19 mouse cellular contexts compared by ENCODE assay signal in genomic region chr4:124746577-124746976, GRCm38 (mm10).
"Had no signal": no experiment of that assay in that cellular context is flagged by ENCODE, and none has a peak within 500 bp of the region (broad histone marks: within the 10 kb centered on the region; RNA-seq: fewer than 3 reads in every experiment).

No protein-coding gene starts in this region.

- H3K4me2 ChIP-seq: lung, embryonic 14.5 days; midbrain, embryonic 12.5 days; neural tube, embryonic 13.5 days; neural tube, embryonic 15.5 days had no signal

- H3K9ac ChIP-seq: lung, embryonic 14.5 days; midbrain, embryonic 12.5 days; neural tube, embryonic 13.5 days; neural tube, embryonic 15.5 days had no signal

- DNase-seq: lung, adult 18-20 months; lung, embryonic 14.5 days; lung, postnatal 10 days; lung, postnatal 4 days; midbrain, embryonic 14.5 days; retina, postnatal 1 day; right cerebral cortex, adult 18-20 months; right cerebral cortex, postnatal 25 days; right cerebral cortex, postnatal 4 days; spleen, adult 18-20 months; thymus, adult 18-20 months; thymus, postnatal 14 days; thymus, postnatal 36 days had no signal

- ATAC-seq: midbrain, embryonic 16.5 days had no signal

- H3K36me3 ChIP-seq: midbrain, embryonic 10.5 days had no signal

- H3K4me3 ChIP-seq: midbrain, embryonic 10.5 days; midbrain, embryonic 12.5 days; myocyte; neural tube, embryonic 13.5 days; neural tube, embryonic 15.5 days had no signal

- H3K27me3 ChIP-seq: neural tube, embryonic 15.5 days had no signal

- H3K27ac ChIP-seq: midbrain, embryonic 10.5 days; midbrain, embryonic 12.5 days; neural tube, embryonic 13.5 days; neural tube, embryonic 15.5 days had no signal

- H3K9me3 ChIP-seq: midbrain, embryonic 10.5 days; midbrain, embryonic 12.5 days; neural tube, embryonic 13.5 days; neural tube, embryonic 15.5 days had no signal
